Mouse (Mus musculus) liver (tissue): ENCODE results near the gene Rassf5.

Source experiments
- DNase-seq: peaks from one replicate; pipeline ENCODE4 v3.0.0-alpha.2; 2020; ENCODE audit warnings: mixed read lengths

The Rassf5 gene

GRCm38 (mm10) chr1:131245089-131245856 lies at the start of gene Rassf5:
Gene Rassf5, minus strand, starts transcription at chr1:131245258.
- DNase-seq, result peak; percentile 51

DNA sequence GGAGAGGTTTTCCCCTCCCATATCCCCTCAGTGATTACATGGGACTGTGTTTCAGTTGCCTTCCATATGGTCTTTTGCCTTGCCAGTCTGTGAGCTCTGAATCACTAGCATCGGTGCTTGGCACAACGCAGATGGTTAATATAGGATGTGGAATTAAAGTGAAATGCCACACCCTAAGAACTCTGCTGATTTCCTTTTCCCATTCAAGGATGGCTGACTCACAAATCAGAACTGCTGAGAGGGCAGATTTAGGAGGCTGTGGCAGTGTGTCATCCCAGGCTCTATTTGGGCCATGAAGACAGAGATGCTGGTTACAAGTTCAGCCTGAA lies 48.8 kb upstream of the Rassf5 start:
- no peak for DNase-seq

DNA sequence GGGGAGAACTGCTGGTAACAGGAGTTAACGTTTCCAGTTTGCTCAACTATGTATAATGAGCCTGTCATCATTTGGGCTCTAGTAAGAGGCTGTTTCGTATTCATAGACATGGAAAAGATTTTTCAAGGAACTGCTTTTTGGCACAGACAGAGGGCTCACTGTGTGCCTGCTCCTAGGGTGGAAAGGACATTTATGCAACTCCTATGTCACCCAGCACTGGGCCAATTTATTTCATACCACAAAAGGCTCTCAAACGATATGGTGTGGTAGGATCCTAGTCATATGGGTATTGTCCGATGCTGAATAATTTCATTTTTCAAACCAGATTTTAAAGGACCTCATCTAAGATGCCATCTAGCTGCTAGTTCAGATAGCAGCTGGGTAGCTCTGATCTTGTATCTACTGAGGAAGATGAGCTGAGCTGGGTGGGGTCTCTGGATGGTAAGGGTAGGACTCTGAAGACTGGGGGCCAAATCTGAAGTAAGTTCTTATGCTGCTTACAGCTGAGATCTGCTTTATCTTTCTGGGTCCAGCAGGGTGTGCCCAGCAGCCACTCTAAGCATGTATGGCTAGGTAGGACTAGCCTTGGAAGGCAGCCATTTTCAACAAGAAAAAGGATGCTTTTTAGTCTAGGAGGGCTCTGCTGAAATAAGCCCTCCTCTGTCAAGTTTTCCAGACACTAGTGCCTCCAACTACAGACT lies 48.3 kb upstream of the Rassf5 start:
- DNase-seq, result no peak

DNA sequence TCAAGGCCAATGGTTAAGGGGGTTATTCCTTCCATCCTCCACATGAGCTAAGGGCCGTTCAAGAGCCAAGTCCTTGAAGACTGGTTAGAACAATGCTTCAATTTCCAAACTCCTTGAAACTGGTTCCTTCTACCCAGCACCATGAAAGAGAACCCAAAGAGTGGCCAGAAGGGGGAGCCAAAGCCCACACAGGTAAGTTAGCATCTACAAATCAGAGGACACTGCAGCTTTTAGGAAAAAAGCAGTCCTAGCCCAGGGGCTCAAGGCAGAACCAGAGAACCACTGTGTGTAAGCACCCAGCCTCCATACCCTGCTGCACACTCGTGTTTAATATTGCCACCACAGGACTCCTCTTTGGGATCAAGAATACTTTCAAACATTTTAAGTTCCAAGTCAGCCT lies 45.6 kb upstream of the Rassf5 start:
- DNase-seq, result peak; percentile 61

DNA sequence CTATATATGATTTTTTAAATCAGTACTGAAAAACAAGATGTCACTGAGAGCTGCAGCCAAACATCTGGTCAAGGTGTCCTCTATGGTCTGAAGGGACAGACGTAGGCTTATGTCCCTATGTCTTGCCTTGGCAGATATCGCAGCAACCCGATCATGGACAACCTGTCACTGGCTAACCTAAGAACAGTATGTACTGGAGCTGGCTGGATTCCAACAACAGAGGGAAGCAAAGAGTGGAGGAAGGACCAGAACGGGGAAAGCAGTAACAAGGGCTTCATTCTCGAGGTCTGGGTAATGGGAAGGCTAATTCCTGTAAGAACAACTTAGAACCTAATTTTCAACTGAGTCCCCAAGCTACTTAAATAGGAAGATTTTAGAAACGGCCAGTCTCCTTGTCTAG lies 43.9 kb upstream of the Rassf5 start:
- no peak for DNase-seq

GRCm38 (mm10) chr1:131287267-131287666 lies 42.2 kb upstream of the Rassf5 start:
- no peak for DNase-seq

GRCm38 (mm10) chr1:131286803-131287202 lies 41.7 kb upstream of the Rassf5 start:
- no peak for DNase-seq

DNA sequence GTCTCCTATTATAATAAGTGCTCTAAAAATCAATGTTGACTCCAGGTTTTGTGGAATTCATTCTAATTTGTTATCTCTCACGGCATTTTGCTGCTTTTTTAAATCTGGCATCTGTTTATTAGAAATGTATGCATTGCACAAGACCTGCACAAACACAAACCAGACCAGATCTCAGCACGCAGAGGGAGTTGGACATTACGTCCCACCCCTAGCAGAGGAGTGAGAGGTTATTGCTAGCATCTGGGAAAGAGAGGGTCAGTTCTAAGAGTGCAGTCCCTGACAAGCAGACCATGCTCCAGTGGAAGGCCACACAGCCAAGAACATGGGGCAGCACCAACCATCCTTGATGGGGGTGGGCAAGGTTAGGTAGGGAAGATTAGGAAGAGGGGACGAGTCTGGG lies 39.6 kb upstream of the Rassf5 start:
- DNase-seq, result no peak

DNA sequence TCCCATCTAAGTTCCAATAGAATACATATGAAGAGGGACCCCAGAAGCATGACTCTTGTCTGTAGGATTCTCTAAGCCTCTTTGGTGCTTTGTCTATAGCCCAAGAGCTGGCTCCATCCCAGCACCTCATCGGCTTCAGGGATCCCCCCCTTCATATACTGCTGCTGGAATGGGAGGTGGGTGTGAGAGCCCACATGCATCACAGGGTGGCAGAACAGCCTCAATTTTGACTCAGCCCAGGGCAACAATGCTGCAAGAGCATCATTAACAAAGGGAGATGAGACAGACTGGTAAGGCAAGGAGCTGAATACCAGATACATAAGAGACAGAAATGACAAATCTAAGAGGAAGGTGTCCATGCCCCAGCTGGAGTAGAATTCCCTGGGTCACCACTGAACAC lies 39.1 kb upstream of the Rassf5 start:
- no peak for DNase-seq

DNA sequence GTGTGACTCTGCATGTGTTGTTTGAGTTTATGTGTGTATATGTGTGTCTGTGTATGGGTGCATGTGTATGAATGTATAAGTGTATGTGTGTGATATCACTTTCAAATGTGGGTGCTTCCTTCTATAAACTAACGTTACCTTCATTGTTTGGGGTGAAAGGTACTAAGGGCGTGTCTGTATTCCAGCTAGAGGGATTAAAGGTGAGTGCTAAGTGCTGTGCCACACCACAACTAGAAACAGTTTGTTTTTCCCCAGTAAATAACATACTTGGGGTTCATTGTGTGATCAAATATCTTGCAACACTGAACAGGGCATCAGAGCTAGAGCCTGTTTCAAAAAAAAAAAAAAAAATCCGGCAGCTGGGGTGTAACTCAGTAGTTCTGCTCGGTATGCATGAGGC lies 36.7 kb upstream of the Rassf5 start:
- no peak for DNase-seq

DNA sequence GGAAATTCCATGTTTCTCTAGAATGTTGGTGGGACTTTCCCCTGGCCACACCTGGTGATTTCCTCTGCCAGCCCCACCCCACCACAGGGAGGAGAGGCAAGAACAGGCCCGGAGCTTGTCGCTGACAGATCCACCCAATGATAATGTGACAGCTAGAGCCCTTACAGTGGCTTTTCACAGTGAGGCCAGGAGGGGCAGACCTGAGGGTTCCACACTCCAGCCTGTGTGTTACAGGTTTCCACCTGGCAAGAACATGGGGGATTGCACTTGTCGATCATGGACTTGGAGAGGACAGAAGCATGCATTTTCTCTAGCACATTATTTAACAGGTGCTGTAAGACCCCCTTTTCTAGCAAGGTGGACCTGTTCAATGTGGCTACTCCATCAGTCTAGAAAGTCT lies 35.2 kb upstream of the Rassf5 start:
- DNase-seq, result no peak

GRCm38 (mm10) chr1:131279456-131279776 lies 34.4 kb upstream of the Rassf5 start, which contains the start of gene Ikbke:
Gene Ikbke, minus strand, starts transcription at chr1:131279606.
- no peak for DNase-seq

DNA sequence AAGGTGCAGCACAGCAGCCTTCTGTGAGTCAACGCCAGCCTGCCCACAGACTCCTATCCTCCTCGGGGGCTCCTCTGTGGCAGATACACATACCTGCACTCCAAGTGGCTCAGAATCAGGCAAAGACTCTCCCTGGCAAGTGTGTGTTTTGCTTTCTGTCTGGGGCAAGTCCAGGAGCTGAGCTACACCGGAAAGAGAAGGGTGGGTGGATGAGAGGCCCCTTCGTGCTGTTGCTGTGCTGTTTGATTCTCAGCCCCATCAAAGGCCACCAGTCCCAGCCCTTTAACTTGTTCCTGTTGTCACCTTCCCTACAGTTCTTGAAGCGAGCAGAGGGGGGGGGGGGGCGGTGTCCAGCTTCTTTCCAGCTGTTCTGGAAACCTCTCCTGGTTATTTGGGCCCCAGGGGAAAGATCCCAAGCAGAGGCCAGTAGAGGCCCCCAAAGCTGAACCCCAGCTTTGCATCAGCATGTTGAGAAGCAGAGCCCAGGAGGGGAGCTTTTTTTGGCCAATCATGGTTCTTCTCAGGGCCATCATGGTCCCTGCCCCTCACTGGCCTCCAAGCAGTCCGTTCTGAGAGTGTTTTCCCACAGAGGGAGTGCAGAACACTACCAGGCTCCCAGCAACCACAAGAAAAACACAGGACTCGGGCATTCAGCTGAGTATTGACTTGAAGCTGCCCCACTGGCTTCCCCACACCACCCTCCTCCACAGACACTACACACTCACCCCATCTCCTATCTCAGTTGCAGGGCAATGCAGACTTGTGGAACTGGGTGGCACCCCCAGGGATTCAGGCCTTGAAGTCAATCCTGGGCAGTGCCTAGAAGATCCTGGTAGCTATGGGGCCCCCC lies 33.8 kb upstream of the Rassf5 start:
- DNase-seq, result no peak

DNA sequence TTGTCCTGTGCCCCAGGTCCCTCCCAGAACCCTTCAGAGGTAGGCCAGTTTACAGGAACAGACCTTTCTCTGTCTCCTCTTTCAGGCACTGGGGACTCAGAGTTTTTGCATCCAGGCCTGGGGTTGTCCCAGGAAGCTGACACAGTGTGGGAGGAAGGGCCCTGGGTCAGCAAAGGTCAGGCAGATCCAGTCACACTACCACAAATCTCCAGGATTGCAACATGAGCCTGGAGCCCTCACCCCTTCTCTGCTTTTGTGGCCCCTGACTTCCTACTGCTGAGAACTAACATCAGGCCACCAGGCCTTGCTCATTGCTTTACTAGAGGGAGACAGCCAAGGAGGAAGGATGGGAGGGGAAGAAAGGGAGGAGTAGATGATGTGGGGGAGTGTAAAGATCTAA lies 31.8 kb upstream of the Rassf5 start:
- peak; percentile 46 for DNase-seq

GRCm38 (mm10) chr1:131275577-131275976 lies 30.5 kb upstream of the Rassf5 start:
- DNase-seq, result no peak

DNA sequence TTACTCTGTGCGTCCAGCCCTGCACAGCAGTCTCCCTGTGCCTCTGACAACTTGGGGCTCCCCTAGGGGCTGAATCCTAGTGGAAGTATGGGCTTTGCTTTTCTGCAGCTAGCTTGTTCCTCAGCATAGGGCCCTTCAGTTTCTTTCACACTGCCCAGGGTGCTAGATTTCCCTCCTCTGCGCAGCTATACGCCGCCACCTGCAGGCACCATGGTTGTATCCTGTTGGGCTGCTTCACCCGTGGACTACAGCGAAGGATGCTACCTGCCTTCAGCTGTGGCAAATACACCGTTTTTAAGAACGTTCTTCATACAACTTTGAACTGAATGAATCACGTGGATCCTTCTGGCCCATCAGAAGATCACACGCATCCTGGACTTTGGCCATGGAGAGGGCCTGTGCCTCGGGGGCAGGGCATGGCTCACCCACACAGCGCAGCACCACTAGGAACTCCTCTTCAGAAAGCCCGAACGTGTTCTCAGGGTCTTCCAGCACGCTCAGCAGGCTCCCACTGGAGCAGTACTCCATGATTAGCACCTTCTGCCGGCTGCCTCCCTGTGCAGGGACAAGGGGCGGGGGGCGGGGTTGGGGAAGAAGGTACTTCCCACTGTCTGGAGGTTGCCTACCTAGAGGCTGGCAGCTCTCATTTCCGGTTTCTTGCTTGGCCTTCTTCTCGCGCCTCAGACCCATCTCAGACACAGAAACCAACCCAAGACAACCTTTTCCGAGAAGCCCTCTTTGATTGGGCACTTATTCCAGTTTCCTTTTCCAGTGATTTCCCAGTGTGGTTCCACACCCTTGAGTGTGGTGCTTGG lies 29.9 kb upstream of the Rassf5 start:
- DNase-seq, result peak; percentile 23

- DNase-seq, result peak; percentile 72
These were observed 24.9 kb upstream of the Rassf5 start for GRCm38 (mm10) chr1:131269797-131270578.

- no peak for DNase-seq
These were observed 23.7 kb upstream of the Rassf5 start for GRCm38 (mm10) chr1:131268776-131269175.

DNA sequence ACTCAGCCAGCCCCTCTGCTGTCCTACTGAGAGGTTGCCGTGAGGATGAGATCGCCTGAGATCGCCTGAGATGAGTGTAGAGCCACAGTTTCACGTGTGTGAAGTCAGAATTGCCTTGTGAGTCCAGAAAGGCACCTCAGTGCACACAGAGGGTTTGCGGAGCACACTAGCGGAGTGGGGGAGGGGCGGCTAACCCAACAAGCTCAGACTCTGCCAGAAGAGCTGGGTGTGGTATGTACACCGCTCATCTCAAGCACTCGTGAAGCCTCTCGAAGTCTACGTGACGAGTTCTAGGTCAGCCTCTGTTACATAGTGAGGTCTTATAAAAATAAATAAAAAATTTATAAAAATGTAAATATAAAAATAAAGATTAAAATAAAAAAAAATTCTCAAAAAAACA lies 18.8 kb upstream of the Rassf5 start:
- no peak for DNase-seq

DNA sequence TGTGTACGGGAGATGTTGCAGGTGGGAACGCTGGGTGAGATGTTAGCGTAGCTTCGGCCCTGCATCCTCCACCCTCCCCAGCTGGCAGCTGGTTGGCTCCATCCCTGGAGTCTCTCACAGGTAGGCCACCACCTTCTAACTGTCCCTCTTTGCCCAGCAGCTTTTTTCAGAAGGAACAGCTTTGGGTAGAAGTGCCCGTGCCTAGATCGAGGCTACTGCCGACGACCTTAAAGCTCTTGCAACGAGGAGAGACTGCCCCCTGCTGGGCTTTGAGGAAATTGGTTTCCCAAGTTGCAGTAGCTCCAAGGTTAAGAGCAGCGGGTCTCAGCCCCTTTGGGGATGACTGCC lies 15.2 kb upstream of the Rassf5 start:
- DNase-seq, result peak; percentile 71

DNA sequence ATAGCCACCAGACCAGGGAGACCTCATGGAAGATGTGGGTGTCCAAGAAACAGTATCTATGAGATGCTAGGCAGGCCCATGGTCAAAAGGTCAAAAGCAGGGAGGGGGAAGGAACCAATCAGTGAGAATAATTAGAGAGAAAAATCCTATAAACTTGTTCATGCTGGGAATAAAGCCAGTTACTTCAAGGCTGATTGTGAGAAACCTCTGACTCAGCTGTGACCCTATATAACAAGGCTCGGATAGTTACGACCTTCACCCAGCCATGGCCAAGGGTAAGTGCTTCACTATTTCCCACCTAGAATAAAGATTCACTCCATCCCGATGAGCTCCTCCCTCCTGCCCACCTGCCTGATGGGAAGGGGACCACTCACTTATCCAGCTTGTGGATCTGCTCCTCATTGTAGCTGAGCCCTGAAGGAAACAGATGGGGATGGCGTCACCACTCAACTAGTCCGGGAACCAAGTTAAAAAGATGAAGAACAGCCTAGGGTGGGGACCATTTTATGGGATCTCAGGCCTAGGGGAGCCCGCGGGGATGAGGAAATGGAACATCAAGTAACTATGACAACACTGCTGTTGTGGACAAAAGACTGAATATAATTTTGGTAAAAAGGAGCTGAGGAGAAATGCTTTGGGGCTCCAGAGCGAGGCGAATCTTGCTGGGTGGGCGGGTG lies 14.7 kb upstream of the Rassf5 start:
- DNase-seq, result no peak

DNA sequence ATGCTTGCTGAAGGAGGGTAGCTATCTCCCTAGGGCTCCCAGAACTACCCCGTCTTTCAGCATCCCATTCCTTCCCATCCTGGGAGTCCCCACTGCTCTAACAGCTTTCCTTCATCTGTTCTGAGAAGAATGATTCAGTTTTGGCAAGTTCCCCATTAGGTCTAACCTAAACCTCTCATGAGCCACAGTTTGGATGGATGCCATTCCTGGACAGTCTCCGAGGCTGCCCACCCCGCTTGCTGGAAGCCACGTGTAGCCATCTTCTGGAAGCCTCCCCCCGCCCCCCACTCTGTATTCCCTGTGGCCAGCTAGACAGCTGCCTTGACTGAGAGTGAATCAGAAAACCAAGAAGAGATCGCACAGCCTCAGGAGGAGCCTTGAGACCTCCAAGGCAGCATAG lies 12.2 kb upstream of the Rassf5 start:
- no peak for DNase-seq
